Mouse (Mus musculus) liver, embryonic 14.5 days (tissue): ENCODE results near the gene Abt1. TPM values are rescaled to one million over a fixed set of nuclear protein-coding genes. Genes with fewer than 3 reads are reported as not detected.

Source experiments
- ATAC-seq: fragments of 200-750 bp; cut with Nextera tagmentation; 2 replicates; pipeline ENCODE4 v1.8.0; 2017; ENCODE audit warnings: moderate number of reproducible peaks, mild to moderate bottlenecking, moderate library complexity; ENCODE audit not compliant: insufficient read depth
- DNase-seq, 3 experiments: peaks; one replicate each; pipeline ENCODE4 v3.0.0-alpha.2; 2012 to 2013; ENCODE audit warnings: low read depth in 3 of 3, low spot score in 3 of 3
- H3K27ac ChIP-seq: fragments of 300-500 bp; sonication (generic); 2 replicates; pipeline ENCODE4 v1.5.1; 2014; ENCODE audit warnings: moderate library complexity, mild to moderate bottlenecking, control low read depth, inconsistent platforms
- H3K27me3 ChIP-seq: fragments of 300-500 bp; sonication (generic); 2 replicates; pipeline ENCODE4 v1.6.1; 2014; ENCODE audit warnings: mild to moderate bottlenecking, low read length, moderate library complexity; ENCODE audit not compliant: control insufficient read depth, insufficient read depth
- H3K36me3 ChIP-seq: fragments of 300-500 bp; sonication (generic); replicated peaks from 2 replicates; pipeline ENCODE4 v1.6.1; 2014; ENCODE audit warnings: low read depth; ENCODE audit not compliant: control insufficient read depth, insufficient read depth
- H3K4me1 ChIP-seq, 2 experiments: fragments of 200-500 bp in 1 of 2; fragments of 300-500 bp in 1 of 2; sonication (generic) in 1 of 2; replicated peaks; 2 replicates each; pipeline ENCODE4 v1.6.1; 2012 to 2014; ENCODE audit warnings: antibody characterized with exemption in 1 of 2, inconsistent platforms in 1 of 2, low read length in 1 of 2; ENCODE audit not compliant: control insufficient read depth in 2 of 2, insufficient read depth in 2 of 2
- H3K4me2 ChIP-seq: fragments of 300-500 bp; sonication (generic); 2 replicates; pipeline ENCODE4 v1.6.1; 2014; ENCODE audit warnings: low read depth, mild to moderate bottlenecking, control low read depth, moderate library complexity
- H3K4me3 ChIP-seq, 2 experiments: fragments of 200-500 bp in 1 of 2; fragments of 300-500 bp in 1 of 2; sonication (generic) in 1 of 2; 2 replicates each; pipeline ENCODE4 v1.5.1; 2012 to 2014; ENCODE audit warnings: low read depth in 2 of 2, low read length in 2 of 2, mild to moderate bottlenecking in 2 of 2, control low read depth in 1 of 2, inconsistent platforms in 1 of 2, moderate library complexity in 1 of 2; ENCODE audit not compliant: insufficient read depth in 1 of 2
- H3K9ac ChIP-seq: fragments of 300-500 bp; sonication (generic); replicated peaks from 2 replicates; pipeline ENCODE4 v1.6.1; 2014; ENCODE audit warnings: mild to moderate bottlenecking, control low read depth, moderate library complexity
- H3K9me3 ChIP-seq: fragments of 300-500 bp; sonication (generic); 2 replicates; pipeline ENCODE4 v1.6.1; 2016; ENCODE audit warnings: low read length, mixed read lengths; ENCODE audit not compliant: control insufficient read depth
- CTCF ChIP-seq: IDR thresholded peaks from 2 replicates; pipeline ENCODE4 v1.5.1; 2016; ENCODE audit warnings: antibody characterized with exemption, low read depth, control low read depth
- EP300 ChIP-seq: IDR thresholded peaks from 2 replicates; pipeline ENCODE4 v1.6.1; 2016; ENCODE audit warnings: antibody characterized with exemption, low read depth
- WGBS: fragments of 180-500 bp; shearing (Covaris S2); extraction: QIAGEN DNeasy Blood & Tissue Kit; methylation state at CpG from one replicate; pipeline ENCODE4 v1.1.7; 2014; ENCODE audit not compliant: insufficient replicate concordance; 5-methylcytosine and 5-hydroxymethylcytosine counted together
- polyA plus RNA-seq, 2 experiments: library from polyadenylated mRNA; depleted of rRNA in 1 of 2; stranded (reverse) in 1 of 2; unstranded in 1 of 2; fragments of >200 nt; fragmentation: Nextera tagmentation in 1 of 2; extraction: Ambion mirVana in 1 of 2; gene quantifications; 2 replicates each; pipeline versions ENCODE4 v1.2.1 to v1.2.3; 2012 to 2014

Gene Abt1
- polyA plus RNA-seq, 2 experiments, result 4.0 to 5.2 TPM

DNA sequence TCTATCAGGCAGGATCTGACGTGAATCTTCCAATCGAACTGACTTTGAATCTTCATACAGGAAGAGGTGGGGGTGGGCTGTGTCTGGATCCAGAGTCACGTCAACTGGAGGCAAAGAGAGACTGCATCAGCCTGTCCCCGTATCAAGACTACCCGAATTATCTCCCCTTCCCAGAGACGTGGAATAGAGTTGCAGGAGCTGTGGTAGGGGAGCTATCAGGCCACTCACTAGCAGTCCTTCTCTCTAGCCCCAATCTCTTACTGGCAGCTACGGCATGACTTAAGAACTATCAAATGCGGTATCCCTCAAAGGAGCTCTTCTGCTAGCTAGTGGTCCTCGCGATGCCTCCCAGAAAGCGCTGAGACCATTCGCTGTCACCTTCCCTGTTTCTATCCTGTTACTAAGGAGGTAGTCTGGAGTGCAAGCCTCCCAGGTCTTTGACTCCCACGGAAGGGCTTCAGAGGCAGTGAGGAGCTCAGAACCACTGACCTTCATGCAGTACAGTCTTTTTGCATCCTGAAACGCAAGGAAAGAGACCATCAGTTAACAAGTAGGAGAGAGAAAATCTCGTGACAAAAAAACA lies 35.7 kb upstream of the Abt1 start:
- DNase-seq, result peak; percentile 75 to 85 (median 79)
- Histone ChIP-seq H3K4me1 (peaks cover 33% of the 10 kb centered on the region in 2 experiments), H3K27ac (peak overlapping the region; percentile 96), H3K27me3 (no peaks in the 10 kb centered on the region), H3K9me3 (no peaks in the 10 kb centered on the region), H3K9ac (peak overlapping the region; percentile 69), H3K4me3 (peak overlapping the region; percentile 39 to 55), H3K4me2 (peak overlapping the region; percentile 81), H3K36me3 (no peaks in the 10 kb centered on the region)
- peak; percentile 92 for TF ChIP-seq EP300
- no peak for TF ChIP-seq CTCF
- 6% methylated on average over 15 of the region's 15 CpGs for WGBS
- ATAC-seq, result peak; percentile 93

DNA sequence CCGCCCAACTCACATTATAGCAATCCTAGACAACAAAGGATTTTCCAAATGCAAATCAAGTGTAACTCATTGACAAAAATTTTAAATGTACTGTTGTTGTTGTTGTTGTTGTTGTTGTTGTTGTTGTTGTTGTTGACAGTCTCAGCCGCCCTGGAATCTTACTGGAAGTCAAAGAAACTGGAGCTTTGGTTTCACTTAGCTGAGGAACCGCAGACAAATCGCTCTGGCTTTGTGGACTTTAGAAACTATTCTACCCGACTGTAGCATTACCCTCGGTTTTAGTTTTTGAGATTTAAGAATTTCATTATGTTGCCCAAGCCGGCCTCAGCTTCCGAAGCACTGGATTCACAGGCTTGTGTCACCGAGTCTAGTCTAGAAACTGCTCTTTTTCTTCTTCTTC lies 30.3 kb upstream of the Abt1 start:
- 2% methylated on average over 9 of the region's 9 CpGs for WGBS
- H3K27me3 ChIP-seq, result no peaks in the 10 kb centered on the region
- H3K4me3 ChIP-seq, result peak overlapping the region; percentile 74 to 88
- peaks cover 20% of the 10 kb centered on the region in 2 experiments for H3K4me1 ChIP-seq
- ATAC-seq, result no peak
- peak overlapping the region; percentile 88 for H3K9ac ChIP-seq
- no peak for DNase-seq
- H3K9me3 ChIP-seq, result no peaks in the 10 kb centered on the region
- H3K36me3 ChIP-seq, result no peaks in the 10 kb centered on the region
- peak overlapping the region; percentile 85 for H3K27ac ChIP-seq
- TF ChIP-seq EP300 (no peak), CTCF (no peak)
- H3K4me2 ChIP-seq, result peak overlapping the region; percentile 84

DNA sequence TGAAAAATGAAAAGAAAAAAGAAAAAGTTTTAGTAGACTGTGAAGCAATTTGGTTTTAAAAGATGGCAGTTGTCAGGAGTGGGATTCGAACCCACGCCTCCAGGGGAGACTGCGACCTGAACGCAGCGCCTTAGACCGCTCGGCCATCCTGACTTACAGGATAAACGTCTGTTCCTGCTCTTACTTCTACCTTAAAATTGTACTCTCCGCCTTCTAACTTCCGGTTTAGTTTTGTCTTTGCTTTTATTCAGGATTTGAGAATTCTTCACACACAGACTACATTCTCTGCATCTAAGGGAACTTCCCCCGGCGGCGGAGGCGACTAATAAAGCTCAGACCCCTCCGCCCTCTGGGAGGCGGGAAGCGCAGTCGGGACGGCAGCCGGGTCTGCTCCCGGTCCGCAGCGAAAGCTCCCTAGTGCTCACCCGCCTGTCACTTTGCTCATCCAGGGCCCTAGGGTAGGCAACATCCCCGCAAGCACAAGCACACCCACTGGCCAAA lies 29.7 kb upstream of the Abt1 start:
- DNase-seq, result peak in 1 of 3 experiments; percentile 71
- peak overlapping the region; percentile 84 for H3K4me2 ChIP-seq
- peak overlapping the region; percentile 74 to 88 for H3K4me3 ChIP-seq
- TF ChIP-seq CTCF (no peak; the same call in 1 of the 2 replicates), EP300 (no peak; the same call in 1 of the 2 replicates)
- H3K4me1 ChIP-seq, result peaks cover 20% of the 10 kb centered on the region in 2 experiments
- peak; percentile 81 for ATAC-seq
- no peaks in the 10 kb centered on the region for H3K27me3 ChIP-seq
- under 1% methylated on average over 25 of the region's 25 CpGs for WGBS
- H3K27ac ChIP-seq, result peak overlapping the region; percentile 85
- H3K9ac ChIP-seq, result peak overlapping the region; percentile 88
- no peaks in the 10 kb centered on the region for H3K36me3 ChIP-seq
- H3K9me3 ChIP-seq, result no peaks in the 10 kb centered on the region

DNA sequence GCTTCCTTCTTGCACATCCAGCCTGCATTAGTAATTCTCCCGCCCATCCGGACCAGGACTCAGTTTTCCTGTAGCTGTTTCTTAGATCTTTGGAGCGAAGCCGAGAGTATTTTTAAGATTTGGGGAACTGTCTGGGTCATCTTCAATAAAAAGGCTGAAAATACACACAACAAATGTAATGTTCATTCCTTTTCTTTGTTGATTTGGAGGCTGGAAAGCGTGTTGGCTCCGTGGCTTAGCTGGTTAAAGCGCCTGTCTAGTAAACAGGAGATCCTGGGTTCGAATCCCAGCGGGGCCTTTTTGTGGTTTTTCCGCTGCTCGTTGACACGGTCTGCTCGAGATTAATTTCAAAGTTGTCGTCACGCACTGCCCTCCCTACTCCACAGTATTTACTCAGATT lies 26.7 kb upstream of the Abt1 start:
- ATAC-seq (peak; percentile 40), DNase-seq (peak in 2 of 3 experiments; percentile 85 to 88)
- peak overlapping the region; percentile 61 to 89 for H3K4me3 ChIP-seq
- H3K27me3 ChIP-seq, result no peaks in the 10 kb centered on the region
- H3K9me3 ChIP-seq, result no peaks in the 10 kb centered on the region
- peak overlapping the region; percentile 69 for H3K9ac ChIP-seq
- no peaks in the 10 kb centered on the region for H3K36me3 ChIP-seq
- H3K4me2 ChIP-seq, result peak overlapping the region; percentile 72
- peak; percentile 38 for TF ChIP-seq EP300
- no peak for TF ChIP-seq CTCF
- peak overlapping the region; percentile 72 for H3K27ac ChIP-seq
- WGBS, result 0% methylated on average over 15 of the region's 15 CpGs
- peaks cover 10 to 16% of the 10 kb centered on the region in 2 experiments for H3K4me1 ChIP-seq

DNA sequence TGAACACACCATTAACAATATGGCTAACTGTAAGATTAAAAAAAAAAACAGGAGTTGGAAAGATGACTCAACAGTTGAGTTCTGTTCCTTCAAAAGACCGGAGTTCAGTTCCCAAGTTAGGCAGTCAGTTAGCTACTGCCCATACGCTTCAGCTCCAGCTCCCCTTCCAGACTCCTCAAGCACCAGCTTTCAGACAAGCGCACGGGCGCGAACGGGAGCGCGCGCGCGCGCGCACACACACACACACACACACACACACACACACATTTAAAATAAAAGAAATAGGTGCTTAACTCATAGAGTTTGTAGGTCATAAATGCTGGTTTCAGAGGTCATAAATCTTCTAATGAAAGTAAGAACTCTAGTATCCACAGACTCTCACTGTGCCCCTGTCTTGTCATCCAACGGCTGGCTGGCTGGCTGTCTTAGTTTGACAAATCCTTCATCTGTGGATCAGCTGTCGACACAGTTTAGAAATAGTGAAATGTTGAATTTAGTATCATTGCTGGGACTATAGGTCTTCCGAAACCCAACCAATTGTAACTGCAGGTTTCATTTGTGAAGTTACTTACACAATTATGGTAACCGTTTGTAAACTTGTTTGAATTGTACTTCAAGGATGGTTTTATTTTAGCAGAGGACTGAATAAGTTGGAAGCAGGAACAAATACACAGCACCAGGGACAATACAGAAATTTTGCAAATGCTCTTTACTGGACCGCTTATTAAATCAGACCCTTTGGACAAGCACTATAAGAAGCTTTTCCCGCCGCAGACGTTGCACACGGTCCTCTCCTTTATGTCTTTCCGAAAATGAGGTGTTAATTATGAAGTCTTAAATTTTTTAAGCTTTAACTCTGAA lies 25.8 kb upstream of the Abt1 start:
- WGBS, result under 1% methylated on average over 24 of the region's 24 CpGs
- peak overlapping the region; percentile 61 to 89 for H3K4me3 ChIP-seq
- peak overlapping the region; percentile 72 for H3K27ac ChIP-seq
- ATAC-seq (peak; percentile 36), DNase-seq (peak in 2 of 3 experiments; percentile 80 to 83)
- peaks cover 14 to 20% of the 10 kb centered on the region in 2 experiments for H3K4me1 ChIP-seq
- H3K27me3 ChIP-seq, result no peaks in the 10 kb centered on the region
- H3K9ac ChIP-seq, result peak overlapping the region; percentile 69
- H3K4me2 ChIP-seq, result peak overlapping the region; percentile 72
- TF ChIP-seq CTCF, result no peak
- no peak for TF ChIP-seq EP300
- H3K9me3 ChIP-seq, result no peaks in the 10 kb centered on the region
- no peaks in the 10 kb centered on the region for H3K36me3 ChIP-seq
